Mouse (Mus musculus): ENCODE results near the gene Acbd6. TPM values are rescaled to one million over a fixed set of nuclear protein-coding genes. Genes with fewer than 3 reads are reported as not detected.

Acbd6 gene
- polyA plus RNA-seq, 1 experiment from 2014 or later, result 68.6 TPM

GRCm38 (mm10) chr1:155727830-155728229 is 169.9 kb downstream of the Acbd6 start:
- peaks cover 35% of the 10 kb centered on the region for H3K27me3 ChIP-seq (ENCODE audit: control insufficient read depth, insufficient read depth, low read length)
- WGBS, result 27% methylated on average over 10 of the region's 10 CpGs
- no peak for ATAC-seq (ENCODE audit: insufficient number of reproducible peaks, insufficient read depth, low FRiP score, low read depth)
- no peaks in the 10 kb centered on the region for H3K9me3 ChIP-seq (ENCODE audit: control insufficient read depth, low read depth, low read length)
- no peaks in the 10 kb centered on the region for H3K36me3 ChIP-seq (ENCODE audit: control insufficient read depth, insufficient read depth, low read length)
- no peak overlapping the region for H3K4me2 ChIP-seq (replicated peaks; ENCODE audit: low read depth, low read length)
- no peaks in the 10 kb centered on the region for H3K4me1 ChIP-seq (ENCODE audit: control insufficient read depth, insufficient read depth, low read length)
- H3K4me3 ChIP-seq (ENCODE audit: low read depth, low read length), result no peak overlapping the region
- no peak overlapping the region for H3K27ac ChIP-seq (ENCODE audit: low read length)
- H3K9ac ChIP-seq (replicated peaks; ENCODE audit: low read depth, low read length), result no peak overlapping the region

GRCm38 (mm10) chr1:155729113-155729795 is 171.3 kb downstream of the Acbd6 start:
- Histone ChIP-seq H3K4me1 (ENCODE audit: control insufficient read depth, insufficient read depth, low read length) (no peaks in the 10 kb centered on the region), H3K36me3 (ENCODE audit: control insufficient read depth, insufficient read depth, low read length) (no peaks in the 10 kb centered on the region), H3K4me3 (ENCODE audit: low read depth, low read length) (no peak overlapping the region), H3K27ac (ENCODE audit: low read length) (no peak overlapping the region), H3K4me2 (replicated peaks; ENCODE audit: low read depth, low read length) (no peak overlapping the region), H3K27me3 (ENCODE audit: control insufficient read depth, insufficient read depth, low read length) (peaks cover 40% of the 10 kb centered on the region), H3K9me3 (ENCODE audit: control insufficient read depth, low read depth, low read length) (no peaks in the 10 kb centered on the region), H3K9ac (replicated peaks; ENCODE audit: low read depth, low read length) (no peak overlapping the region)
- ATAC-seq (ENCODE audit: insufficient number of reproducible peaks, insufficient read depth, low FRiP score, low read depth), result no peak
- 1% methylated on average over 23 of the region's 23 CpGs for WGBS

- no peak overlapping the region for H3K4me3 ChIP-seq (ENCODE audit: low read depth, low read length)
- H3K36me3 ChIP-seq (ENCODE audit: control insufficient read depth, insufficient read depth, low read length), result no peaks in the 10 kb centered on the region
- WGBS, result 1% methylated on average over 2 of the region's 2 CpGs
- no peak overlapping the region for H3K4me2 ChIP-seq (replicated peaks; ENCODE audit: low read depth, low read length)
- H3K4me1 ChIP-seq (ENCODE audit: control insufficient read depth, insufficient read depth, low read length), result no peaks in the 10 kb centered on the region
- H3K27ac ChIP-seq (ENCODE audit: low read length), result no peak overlapping the region
- H3K27me3 ChIP-seq (ENCODE audit: control insufficient read depth, insufficient read depth, low read length), result peaks cover 54% of the 10 kb centered on the region
- no peak overlapping the region for H3K9ac ChIP-seq (replicated peaks; ENCODE audit: low read depth, low read length)
- H3K9me3 ChIP-seq (ENCODE audit: control insufficient read depth, low read depth, low read length), result no peaks in the 10 kb centered on the region
- no peak for ATAC-seq (ENCODE audit: insufficient number of reproducible peaks, insufficient read depth, low FRiP score, low read depth)
These were observed 173.2 kb downstream of the Acbd6 start for GRCm38 (mm10) chr1:155731156-155731555.

GRCm38 (mm10) chr1:155736096-155736825 is 178.3 kb downstream of the Acbd6 start:
- Histone ChIP-seq H3K9ac (replicated peaks; ENCODE audit: low read depth, low read length) (no peak overlapping the region), H3K36me3 (ENCODE audit: control insufficient read depth, insufficient read depth, low read length) (no peaks in the 10 kb centered on the region), H3K4me3 (ENCODE audit: low read depth, low read length) (no peak overlapping the region), H3K27ac (ENCODE audit: low read length) (no peak overlapping the region), H3K4me2 (replicated peaks; ENCODE audit: low read depth, low read length) (no peak overlapping the region), H3K9me3 (ENCODE audit: control insufficient read depth, low read depth, low read length) (no peaks in the 10 kb centered on the region), H3K4me1 (ENCODE audit: control insufficient read depth, insufficient read depth, low read length) (0 out of 2 replicates have a peak, but pooled peaks cover 3% of the 10 kb centered on the region), H3K27me3 (ENCODE audit: control insufficient read depth, insufficient read depth, low read length) (peaks cover 82% of the 10 kb centered on the region)
- no peak for ATAC-seq (ENCODE audit: insufficient number of reproducible peaks, insufficient read depth, low FRiP score, low read depth)
- 1% methylated on average over 26 of the region's 26 CpGs for WGBS

- H3K4me3 ChIP-seq (ENCODE audit: low read depth, low read length), result no peak overlapping the region
- WGBS, result 1% methylated on average over 58 of the region's 58 CpGs
- no peak for ATAC-seq (ENCODE audit: insufficient number of reproducible peaks, insufficient read depth, low FRiP score, low read depth)
These were observed 179.3 kb downstream of the Acbd6 start for GRCm38 (mm10) chr1:155737017-155737808.

GRCm38 (mm10) chr1:155737809-155738383 is 180.0 kb downstream of the Acbd6 start:
- Histone ChIP-seq H3K9me3 (ENCODE audit: control insufficient read depth, low read depth, low read length) (no peaks in the 10 kb centered on the region), H3K4me1 (ENCODE audit: control insufficient read depth, insufficient read depth, low read length) (peaks cover 12% of the 10 kb centered on the region), H3K4me3 (ENCODE audit: low read depth, low read length) (no peak overlapping the region), H3K36me3 (ENCODE audit: control insufficient read depth, insufficient read depth, low read length) (no peaks in the 10 kb centered on the region), H3K27ac (ENCODE audit: low read length) (no peak overlapping the region), H3K4me2 (replicated peaks; ENCODE audit: low read depth, low read length) (no peak overlapping the region), H3K9ac (replicated peaks; ENCODE audit: low read depth, low read length) (no peak overlapping the region), H3K27me3 (ENCODE audit: control insufficient read depth, insufficient read depth, low read length) (peaks cover 83% of the 10 kb centered on the region)
- no peak for ATAC-seq (ENCODE audit: insufficient number of reproducible peaks, insufficient read depth, low FRiP score, low read depth)
- 1% methylated on average over 25 of the region's 25 CpGs for WGBS

More at GRCm38 (mm10) chr1:155737017-155737808, 179.3 kb downstream of the Acbd6 start:
- Histone ChIP-seq H3K27ac (ENCODE audit: low read length) (no peak overlapping the region), H3K36me3 (ENCODE audit: control insufficient read depth, insufficient read depth, low read length) (no peaks in the 10 kb centered on the region), H3K4me2 (replicated peaks; ENCODE audit: low read depth, low read length) (no peak overlapping the region), H3K9ac (replicated peaks; ENCODE audit: low read depth, low read length) (no peak overlapping the region), H3K4me1 (ENCODE audit: control insufficient read depth, insufficient read depth, low read length) (peaks cover 5% of the 10 kb centered on the region; the same call in 1 of the 2 replicates), H3K9me3 (ENCODE audit: control insufficient read depth, low read depth, low read length) (no peaks in the 10 kb centered on the region), H3K27me3 (ENCODE audit: control insufficient read depth, insufficient read depth, low read length) (peaks cover 82% of the 10 kb centered on the region)

Other genes starting within 250 kb of the Acbd6 start
- 9.5 and 12.5 TPM in 2 replicates for gene Xpr1, start 140.7 kb upstream of the Acbd6 start, polyA plus RNA-seq (2014; fragmentation: Nextera tagmentation; extraction: Ambion mirVana)
- gene Lhx4, start 193.6 kb downstream of the Acbd6 start, polyA plus RNA-seq (2014; fragmentation: Nextera tagmentation; extraction: Ambion mirVana), result 0.08 and 0.12 TPM in 2 replicates